Comparison of ENCODE assay signal across 9 mouse cellular contexts in genomic region chr10:93272986-93273982, GRCm38 (mm10). TPM values are rescaled to one million over a fixed set of nuclear protein-coding genes. Genes with fewer than 3 reads are reported as not detected.
DNase-seq lines count a peak whose midpoint lies in the region; ATAC-seq and TF ChIP-seq lines count a peak whose summit lies in the region.
"Had no signal": no experiment of that assay in that cellular context is flagged by ENCODE, and none has a peak within 500 bp of the region (broad histone marks: within the 10 kb centered on the region; RNA-seq: fewer than 3 reads in every experiment).

No protein-coding gene starts in this region.

- no peaks in the 10 kb centered on the region for H3K27me3 ChIP-seq in heart, embryonic 16.5 days (ENCODE audit: control insufficient read depth, insufficient read depth, low read length)
- H3K27me3 ChIP-seq in midbrain, postnatal 0 days (ENCODE audit: insufficient read depth, low read length): no peaks in the 10 kb centered on the region
- H3K27me3 ChIP-seq: neural tube, embryonic 13.5 days had no signal

- H3K4me1 ChIP-seq in heart, embryonic 16.5 days (ENCODE audit: control insufficient read depth, insufficient read depth, low read length): peaks cover 42% of the 10 kb centered on the region
- peaks cover 16% of the 10 kb centered on the region; the same call in 1 of the 2 replicates for H3K4me1 ChIP-seq in midbrain, postnatal 0 days (ENCODE audit: insufficient read depth, low read length)

- 78% methylated on average over 14 of the region's 14 CpGs for WGBS in heart, embryonic 16.5 days
- WGBS in midbrain, postnatal 0 days: 76% methylated on average over 14 of the region's 14 CpGs

- no peak overlapping the region for H3K4me3 ChIP-seq in heart, embryonic 16.5 days (ENCODE audit: low read length)
- no peak overlapping the region for H3K4me3 ChIP-seq in midbrain, postnatal 0 days (ENCODE audit: low read depth, low read length)
- H3K4me3 ChIP-seq: neural tube, embryonic 13.5 days had no signal

- no peak for DNase-seq in heart, adult 8-10 months (ENCODE audit: low spot score)
- peak; percentile 55 to 56 for DNase-seq in B cell, adult 2 months
- DNase-seq in T-cell, adult 2 months (ENCODE audit: low spot score): peak; percentile 71
- DNase-seq in kidney, postnatal 4 days: peak; percentile 70 to 79
- no peak for DNase-seq in neural tube, embryonic 10.5 days (ENCODE audit: extremely low spot score, low spot score)
- no peak for DNase-seq in testis, postnatal 14 days (ENCODE audit: low spot score)
- no peak for DNase-seq in midbrain, postnatal 0 days (ENCODE audit: low spot score)

- no peak; the same call in 1 of the 2 replicates for TF ChIP-seq CTCF in midbrain, postnatal 0 days (IDR thresholded peaks at IDR 0.05)

- H3K4me2 ChIP-seq in heart, embryonic 16.5 days (ENCODE audit: low read depth, low read length): no peak overlapping the region
- H3K4me2 ChIP-seq in midbrain, postnatal 0 days (ENCODE audit: low read depth, low read length, poor library complexity, severe bottlenecking): no peak overlapping the region
- H3K4me2 ChIP-seq: neural tube, embryonic 13.5 days had no signal

- no peaks in the 10 kb centered on the region for H3K36me3 ChIP-seq in heart, embryonic 16.5 days (ENCODE audit: control insufficient read depth, insufficient read depth)
- H3K36me3 ChIP-seq in midbrain, postnatal 0 days (ENCODE audit: insufficient read depth, low read length): no peaks in the 10 kb centered on the region
- H3K36me3 ChIP-seq: neural tube, embryonic 13.5 days had no signal

- ATAC-seq in heart, embryonic 16.5 days (replicated peaks; ENCODE audit: extremely low read depth, insufficient read depth, low FRiP score): no peak
- ATAC-seq in midbrain, postnatal 0 days (ENCODE audit: low FRiP score): no peak

- no peaks in the 10 kb centered on the region for H3K9me3 ChIP-seq in heart, embryonic 16.5 days (replicated peaks; ENCODE audit: control insufficient read depth, low read length)
- H3K9me3 ChIP-seq in midbrain, postnatal 0 days (ENCODE audit: low read length): no peaks in the 10 kb centered on the region
- H3K9me3 ChIP-seq: neural tube, embryonic 13.5 days had no signal

- no peak overlapping the region for H3K9ac ChIP-seq in heart, embryonic 16.5 days (ENCODE audit: low read length)
- no peak overlapping the region for H3K9ac ChIP-seq in midbrain, postnatal 0 days (replicated peaks; ENCODE audit: low read length, poor library complexity, severe bottlenecking)
- H3K9ac ChIP-seq: neural tube, embryonic 13.5 days had no signal

- H3K27ac ChIP-seq in heart, embryonic 16.5 days (ENCODE audit: low read length): peak overlapping the region; percentile 14; the same call in 1 of the 2 replicates
- no peak overlapping the region for H3K27ac ChIP-seq in midbrain, postnatal 0 days (ENCODE audit: low read depth, low read length)
- H3K27ac ChIP-seq: neural tube, embryonic 13.5 days had no signal

RNA-seq across cellular contexts. Expression of gene Elk3, which starts 37.7 kb away (rescaled TPM):
- 29.3 and 34.2 TPM in 2 replicates for polyA plus RNA-seq in heart, embryonic 16.5 days (2015; fragmentation: Nextera tagmentation; extraction: Ambion mirVana)
- 10 to 100 TPM; 32.0 to 37.6 (median 35.2) TPM for total RNA-seq in heart, adult 8-10 months (2022)
- 6.9 and 8.1 TPM in 2 replicates for total RNA-seq in midbrain, postnatal 0 days (2014; rRNA removed)
- polyA plus RNA-seq in midbrain, postnatal 0 days (2015; fragmentation: Nextera tagmentation; extraction: Ambion mirVana): 6.2 and 6.9 TPM in 2 replicates

Comparison
In these comparisons a context has a peak if more than half of its experiments do, and no peak if none do; other contexts are left out.
1. DNase-seq: peak in B cell, adult 2 months (2 of 2), T-cell, adult 2 months (single experiment) and kidney, postnatal 4 days (2 of 2); none in heart, adult 8-10 months (single experiment), neural tube, embryonic 10.5 days (single experiment), testis, postnatal 14 days (single experiment) and midbrain, postnatal 0 days (single experiment).